ENCODE assay signal across 8 mouse cellular contexts in the genomic region with DNA sequence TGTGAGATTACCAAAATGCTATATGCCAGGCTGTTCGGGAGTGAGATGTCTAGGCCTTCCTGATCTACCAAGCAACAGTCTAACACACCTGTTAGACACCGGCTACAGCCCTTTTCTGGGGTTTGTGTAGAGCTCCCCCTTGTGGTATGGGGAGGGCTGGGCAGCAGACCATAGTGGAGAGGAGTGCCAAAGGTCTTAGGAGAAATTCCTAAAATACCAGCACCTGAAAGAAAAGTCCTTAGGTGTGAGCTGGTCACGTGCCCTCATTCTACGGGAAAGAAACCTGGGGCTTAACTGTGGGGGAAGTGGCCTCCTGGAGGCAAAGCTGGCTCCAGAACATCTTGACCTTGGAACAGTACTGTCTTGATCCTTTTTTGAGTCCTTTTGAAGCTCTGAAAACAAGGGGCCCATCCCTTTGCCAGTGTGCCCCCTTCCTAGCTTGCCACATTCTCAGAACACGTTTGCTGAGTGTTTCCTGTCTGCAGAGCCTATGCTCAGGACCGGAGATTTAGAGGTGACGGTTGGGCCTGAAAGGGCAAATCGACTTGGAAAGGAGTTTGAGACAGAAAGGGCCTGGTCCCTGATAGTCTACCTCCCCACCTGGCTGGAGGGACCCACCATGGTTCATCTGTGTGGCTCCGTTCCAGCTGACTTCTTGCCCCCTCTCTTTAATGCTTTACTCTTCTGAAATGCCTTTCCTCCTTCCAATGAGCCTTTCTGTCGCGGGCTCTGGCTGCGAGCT. TPM values are rescaled to one million over a fixed set of nuclear protein-coding genes. Genes with fewer than 3 reads are reported as not detected.
DNase-seq lines count a peak whose midpoint lies in the region; ATAC-seq lines count a peak whose summit lies in the region.

No protein-coding gene starts in this region.

- no peak overlapping the region for H3K27ac ChIP-seq in liver, embryonic 11.5 days (ENCODE audit: low read depth, low read length)

- ATAC-seq in liver, embryonic 11.5 days (replicated peaks; ENCODE audit: low FRiP score), result no peak

- no peak overlapping the region for H3K4me3 ChIP-seq in liver, embryonic 11.5 days (ENCODE audit: low read depth, low read length)

- peaks cover 3% of the 10 kb centered on the region for H3K27me3 ChIP-seq in liver, embryonic 11.5 days (replicated peaks; ENCODE audit: control insufficient read depth, insufficient read depth, low read length)

- H3K4me2 ChIP-seq in liver, embryonic 11.5 days, result no peak overlapping the region

- 48% methylated on average over 12 of the region's 12 CpGs for WGBS in liver, embryonic 11.5 days

- no peak overlapping the region for H3K9ac ChIP-seq in liver, embryonic 11.5 days (ENCODE audit: low read depth, low read length)

- no peaks in the 10 kb centered on the region for H3K9me3 ChIP-seq in liver, embryonic 11.5 days (ENCODE audit: control insufficient read depth, low read length)

- peak; percentile 77 for DNase-seq in urinary bladder, postnatal 14 days (ENCODE audit: low spot score)
- DNase-seq in urinary bladder, postnatal 10 days (ENCODE audit: low spot score), result no peak
- DNase-seq in c-Kit-positive CD71-negative TER-119-negative erythroid progenitor cells, embryonic 14.5 days (ENCODE audit: low read depth), result peak; percentile 50
- DNase-seq in frontal cortex, postnatal 36 days (ENCODE audit: low spot score in 2 of 2), result peak; percentile 41 to 55
- peak; percentile 83 for DNase-seq in kidney, adult 18-20 months
- DNase-seq in liver, embryonic 11.5 days (ENCODE audit: low spot score), result peak; percentile 62
- DNase-seq in retina, adult 2 months (ENCODE audit: low read depth, low spot score), result peak; percentile 16
- DNase-seq in yolk sac, embryonic 10.5 days (ENCODE audit: low spot score), result peak; percentile 40

- no peaks in the 10 kb centered on the region for H3K36me3 ChIP-seq in liver, embryonic 11.5 days (ENCODE audit: control insufficient read depth, insufficient read depth, low read length)

- H3K4me1 ChIP-seq in liver, embryonic 11.5 days (replicated peaks; ENCODE audit: control insufficient read depth, insufficient read depth, low read length), result no peaks in the 10 kb centered on the region

RNA-seq across cellular contexts. Expression of a gene that starts 3.5 kb away (rescaled TPM):
- 0.21 TPM in 1 of 2 replicates, not detected in the other for polyA plus RNA-seq in liver, embryonic 11.5 days (2014; fragmentation: Nextera tagmentation; extraction: Ambion mirVana)

RNA-seq across cellular contexts. Expression of a gene that starts 7.1 kb away (rescaled TPM):
- not detected in 2 replicates for polyA plus RNA-seq in liver, embryonic 11.5 days (2014; fragmentation: Nextera tagmentation; extraction: Ambion mirVana)

RNA-seq across cellular contexts. Expression of a gene that starts 13.7 kb away (rescaled TPM):
- 5.5 and 6.7 TPM in 2 replicates for polyA plus RNA-seq in liver, embryonic 11.5 days (2014; fragmentation: Nextera tagmentation; extraction: Ambion mirVana)

RNA-seq across cellular contexts. Expression of a gene that starts 26.7 kb away (rescaled TPM):
- polyA plus RNA-seq in liver, embryonic 11.5 days (2014; fragmentation: Nextera tagmentation; extraction: Ambion mirVana), result 10.5 and 14.0 TPM in 2 replicates

RNA-seq across cellular contexts. Expression of a gene that starts 27.1 kb away (rescaled TPM):
- polyA plus RNA-seq in liver, embryonic 11.5 days (2014; fragmentation: Nextera tagmentation; extraction: Ambion mirVana), result 14.5 and 43.0 TPM in 2 replicates
